Comparison of ENCODE assay signal across 8 mouse cellular contexts in the genomic region with DNA sequence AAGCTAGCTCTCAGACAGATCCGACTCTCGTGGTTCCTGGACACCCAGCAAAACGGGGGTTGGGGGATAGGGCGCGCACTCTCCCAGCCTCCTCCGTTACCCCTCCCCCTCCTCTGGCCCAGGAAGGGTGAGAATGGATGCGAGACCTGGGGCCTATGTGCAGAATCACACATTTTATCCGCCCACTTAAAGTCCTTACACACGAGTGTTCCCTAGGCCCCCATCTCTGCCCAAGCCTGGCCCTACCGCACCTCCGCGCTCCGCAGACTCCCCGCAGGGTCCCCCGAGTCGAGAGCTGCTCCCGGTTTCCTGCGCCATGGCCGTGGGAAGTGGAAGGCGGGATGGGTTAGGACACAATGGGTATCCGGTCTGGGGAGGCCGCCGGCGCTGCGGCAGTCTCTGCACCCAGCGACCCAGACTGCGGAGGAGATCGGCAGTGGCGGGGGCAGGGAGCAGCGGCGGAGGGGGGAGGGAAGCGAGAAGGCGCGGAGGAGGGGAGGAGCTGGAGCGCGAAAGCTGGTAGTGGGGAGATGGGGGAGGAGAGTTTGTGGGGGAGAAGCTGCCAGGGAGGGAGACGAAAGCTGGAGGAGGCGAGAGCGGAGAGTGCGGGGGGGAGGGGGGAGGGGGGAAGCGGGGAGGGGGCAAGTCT. TPM values are rescaled to one million over a fixed set of nuclear protein-coding genes. Genes with fewer than 3 reads are reported as not detected.
DNase-seq lines count a peak whose midpoint lies in the region; ATAC-seq and TF ChIP-seq lines count a peak whose summit lies in the region.

No protein-coding gene starts in this region.

- H3K4me3 ChIP-seq in C2C12 (ENCODE audit: insufficient read depth, poor library complexity, severe bottlenecking) = peak overlapping the region; percentile 43
- H3K4me3 ChIP-seq in forebrain, embryonic 11.5 days (ENCODE audit: low read depth, low read length) = peak overlapping the region; percentile 54
- H3K4me3 ChIP-seq in liver, embryonic 16.5 days (ENCODE audit: low read depth, low read length) = peak overlapping the region; percentile 55
- H3K4me3 ChIP-seq in neural tube, embryonic 13.5 days = peak overlapping the region; percentile 78

- no peaks in the 10 kb centered on the region for H3K27me3 ChIP-seq in C2C12 (ENCODE audit: control insufficient read depth, insufficient read depth, insufficient read length)
- no peaks in the 10 kb centered on the region for H3K27me3 ChIP-seq in forebrain, embryonic 11.5 days (ENCODE audit: control insufficient read depth, insufficient read depth, low read length)
- H3K27me3 ChIP-seq in liver, embryonic 16.5 days (ENCODE audit: control insufficient read depth, insufficient read depth, low read depth, low read length) = peaks cover 34% of the 10 kb centered on the region
- H3K27me3 ChIP-seq in neural tube, embryonic 13.5 days = no peaks in the 10 kb centered on the region

- peak overlapping the region; percentile 77 for H3K27ac ChIP-seq in forebrain, embryonic 11.5 days (ENCODE audit: low read depth, low read length)
- no peak overlapping the region for H3K27ac ChIP-seq in liver, embryonic 16.5 days (ENCODE audit: low read length)
- H3K27ac ChIP-seq in neural tube, embryonic 13.5 days (replicated peaks) = peak overlapping the region; percentile 97

- no peaks in the 10 kb centered on the region for H3K79me3 ChIP-seq in C2C12 (ENCODE audit: low read depth)

- peaks cover 9% of the 10 kb centered on the region for H3K79me2 ChIP-seq in C2C12 (ENCODE audit: control insufficient read depth, insufficient read depth)

- under 1% methylated on average over 30 of the region's 41 CpGs for WGBS in forebrain, embryonic 11.5 days
- WGBS in liver, embryonic 16.5 days (ENCODE audit: insufficient replicate concordance) = 1% methylated on average over 33 of the region's 41 CpGs
- under 1% methylated on average over 30 of the region's 41 CpGs for WGBS in neural tube, embryonic 13.5 days

- intact Hi-C loops in heart, postnatal 10 days (cut with DNase I) = no loop called here

- H3K36me3 ChIP-seq in C2C12 (ENCODE audit: control insufficient read depth, insufficient read depth) = peaks cover 6% of the 10 kb centered on the region
- H3K36me3 ChIP-seq in forebrain, embryonic 11.5 days (ENCODE audit: control insufficient read depth, insufficient read depth, low read length) = peaks cover 31% of the 10 kb centered on the region
- H3K36me3 ChIP-seq in liver, embryonic 16.5 days (ENCODE audit: control insufficient read depth, insufficient read depth) = no peaks in the 10 kb centered on the region
- H3K36me3 ChIP-seq in neural tube, embryonic 13.5 days = peaks cover 41% of the 10 kb centered on the region

- H3K4me1 ChIP-seq in forebrain, embryonic 11.5 days (replicated peaks; ENCODE audit: control insufficient read depth, insufficient read depth, low read length) = peaks cover 15% of the 10 kb centered on the region
- H3K4me1 ChIP-seq in liver, embryonic 16.5 days (ENCODE audit: control insufficient read depth, low read depth, low read length) = peaks cover 7% of the 10 kb centered on the region
- H3K4me1 ChIP-seq in neural tube, embryonic 13.5 days (replicated peaks) = peaks cover 54% of the 10 kb centered on the region

- peak overlapping the region; percentile 78 for H3K9ac ChIP-seq in forebrain, embryonic 11.5 days (ENCODE audit: low read length)
- peak overlapping the region; percentile 28; the same call in 1 of the 2 replicates for H3K9ac ChIP-seq in liver, embryonic 16.5 days (ENCODE audit: low read depth, low read length)
- H3K9ac ChIP-seq in neural tube, embryonic 13.5 days = peak overlapping the region; percentile 97

- no peak for TF ChIP-seq CTCF in C2C12 (IDR thresholded peaks at IDR 0.05; ENCODE audit: control insufficient read depth, insufficient read depth, insufficient read length)

- no peaks in the 10 kb centered on the region for H3K9me3 ChIP-seq in forebrain, embryonic 11.5 days (ENCODE audit: control insufficient read depth, low read length)
- no peaks in the 10 kb centered on the region for H3K9me3 ChIP-seq in liver, embryonic 16.5 days (replicated peaks; ENCODE audit: control insufficient read depth, low read length)
- H3K9me3 ChIP-seq in neural tube, embryonic 13.5 days = no peaks in the 10 kb centered on the region

- DNase-seq in adrenal gland, postnatal 4 days (ENCODE audit: low spot score in 2 of 2) = peak; percentile 27 to 31
- peak; percentile 90 for DNase-seq in forebrain, embryonic 11.5 days (ENCODE audit: low spot score)
- DNase-seq in heart, postnatal 10 days = peak; percentile 65 to 69
- peak; percentile 82 to 85 for DNase-seq in kidney, postnatal 36 days
- DNase-seq in testis, postnatal 14 days (ENCODE audit: low spot score) = peak; percentile 57

- peak; percentile 85 for ATAC-seq in forebrain, embryonic 11.5 days (replicated peaks; ENCODE audit: low FRiP score)
- ATAC-seq in liver, embryonic 16.5 days (ENCODE audit: low read depth) = peak; percentile 72
- ATAC-seq in neural tube, embryonic 13.5 days (ENCODE audit: low read depth) = peak; percentile 90

- H3K4me2 ChIP-seq in forebrain, embryonic 11.5 days (ENCODE audit: low read depth, low read length, severe bottlenecking) = peak overlapping the region; percentile 72
- H3K4me2 ChIP-seq in liver, embryonic 16.5 days (ENCODE audit: low read depth, low read length) = peak overlapping the region; percentile 59
- peak overlapping the region; percentile 74 for H3K4me2 ChIP-seq in neural tube, embryonic 13.5 days

- H3ac ChIP-seq in C2C12 (ENCODE audit: control insufficient read depth, insufficient read length, low read depth) = peak overlapping the region; percentile 61

TF ChIP-seq in C2C12, 6 proteins besides CTCF, POLR2A, EP300 and RAD21:
- no peak for TF ChIP-seq FOSL1 (IDR thresholded peaks at IDR 0.05; ENCODE audit: insufficient read depth, low read length, poor library complexity, severe bottlenecking)
- no peak for TF ChIP-seq MYOD1 (IDR thresholded peaks at IDR 0.05; ENCODE audit: control insufficient read depth, insufficient read length, low read depth)

RNA-seq across cellular contexts. Expression of a gene that starts 11.0 kb away (rescaled TPM):
- 33.3 TPM for polyA plus RNA-seq in C2C12 (2012; fragmentation: generic; extraction: Trizol)
- total RNA-seq in adrenal gland, postnatal 4 days (2021) = 10 to 100 TPM; 32.0 to 41.9 TPM
- polyA plus RNA-seq in forebrain, embryonic 11.5 days (2014; fragmentation: Nextera tagmentation; extraction: Ambion mirVana) = 59.3 TPM in 2 replicates
- 10 to 100 TPM; 15.7 to 18.8 TPM for total RNA-seq in heart, postnatal 10 days (2021)
- polyA plus RNA-seq in liver, embryonic 16.5 days (2015; fragmentation: Nextera tagmentation; extraction: Ambion mirVana) = 15.0 and 16.5 TPM in 2 replicates
- polyA plus RNA-seq in neural tube, embryonic 13.5 days (2015; fragmentation: Nextera tagmentation; extraction: Ambion mirVana) = 53.2 and 60.8 TPM in 2 replicates

RNA-seq across cellular contexts. Expression of a gene that starts 12.6 kb away (rescaled TPM):
- 6.7 TPM for polyA plus RNA-seq in C2C12 (2012; fragmentation: generic; extraction: Trizol)
- 10 to 100 TPM; 17.0 to 20.1 TPM for total RNA-seq in adrenal gland, postnatal 4 days (2021)
- polyA plus RNA-seq in forebrain, embryonic 11.5 days (2014; fragmentation: Nextera tagmentation; extraction: Ambion mirVana) = 75.3 and 83.6 TPM in 2 replicates
- total RNA-seq in heart, postnatal 10 days (2021) = 1 to 10 TPM; 4.6 to 5.7 TPM
- 0.72 and 0.99 TPM in 2 replicates for polyA plus RNA-seq in liver, embryonic 16.5 days (2015; fragmentation: Nextera tagmentation; extraction: Ambion mirVana)
- 44.5 and 47.5 TPM in 2 replicates for polyA plus RNA-seq in neural tube, embryonic 13.5 days (2015; fragmentation: Nextera tagmentation; extraction: Ambion mirVana)

RNA-seq across cellular contexts. Expression of a gene that starts 36.6 kb away (rescaled TPM):
- polyA plus RNA-seq in C2C12 (2012; fragmentation: generic; extraction: Trizol) = 5.5 TPM
- total RNA-seq in adrenal gland, postnatal 4 days (2021) = 10 to 100 TPM; 38.9 to 39.8 TPM
- polyA plus RNA-seq in forebrain, embryonic 11.5 days (2014; fragmentation: Nextera tagmentation; extraction: Ambion mirVana) = 33.5 and 35.8 TPM in 2 replicates
- 10 to 100 TPM in 1 of 2 experiments, 1 to 10 TPM in 1; 7.6 to 10.6 TPM for total RNA-seq in heart, postnatal 10 days (2021)
- polyA plus RNA-seq in liver, embryonic 16.5 days (2015; fragmentation: Nextera tagmentation; extraction: Ambion mirVana) = 3.0 and 3.1 TPM in 2 replicates
- polyA plus RNA-seq in neural tube, embryonic 13.5 days (2015; fragmentation: Nextera tagmentation; extraction: Ambion mirVana) = 57.2 and 64.7 TPM in 2 replicates

RNA-seq across cellular contexts. Expression of a gene that starts 37.0 kb away (rescaled TPM):
- 18.3 TPM for polyA plus RNA-seq in C2C12 (2012; fragmentation: generic; extraction: Trizol)
- 10 to 100 TPM; 61.8 to 62.0 TPM for total RNA-seq in adrenal gland, postnatal 4 days (2021)
- 54.8 and 56.2 TPM in 2 replicates for polyA plus RNA-seq in forebrain, embryonic 11.5 days (2014; fragmentation: Nextera tagmentation; extraction: Ambion mirVana)
- 10 to 100 TPM; 35.5 to 36.8 TPM for total RNA-seq in heart, postnatal 10 days (2021)
- 16.8 and 18.8 TPM in 2 replicates for polyA plus RNA-seq in liver, embryonic 16.5 days (2015; fragmentation: Nextera tagmentation; extraction: Ambion mirVana)
- 52.7 and 58.5 TPM in 2 replicates for polyA plus RNA-seq in neural tube, embryonic 13.5 days (2015; fragmentation: Nextera tagmentation; extraction: Ambion mirVana)

RNA-seq across cellular contexts. Expression of a gene that starts 40.3 kb away (rescaled TPM):
- polyA plus RNA-seq in C2C12 (2012; fragmentation: generic; extraction: Trizol) = not detected
- not detected for total RNA-seq in adrenal gland, postnatal 4 days (2021)
- not detected in 2 replicates for polyA plus RNA-seq in forebrain, embryonic 11.5 days (2014; fragmentation: Nextera tagmentation; extraction: Ambion mirVana)
- total RNA-seq in heart, postnatal 10 days (2021) = not detected
- polyA plus RNA-seq in liver, embryonic 16.5 days (2015; fragmentation: Nextera tagmentation; extraction: Ambion mirVana) = not detected in 2 replicates
- not detected in 2 replicates for polyA plus RNA-seq in neural tube, embryonic 13.5 days (2015; fragmentation: Nextera tagmentation; extraction: Ambion mirVana)

Comparison
In these comparisons a context has a peak if more than half of its experiments do, and no peak if none do; other contexts are left out.
1. DNase-seq: peak in every context shown above with its lines; median percentile 90 in forebrain, embryonic 11.5 days; 84 in kidney, postnatal 36 days; 67 in heart, postnatal 10 days; 57 in testis, postnatal 14 days; 29 in adrenal gland, postnatal 4 days.
2. H3K9ac ChIP-seq: peak in every context shown above with its lines; median percentile 97 in neural tube, embryonic 13.5 days; 78 in forebrain, embryonic 11.5 days; 28 in liver, embryonic 16.5 days.